Mouse (Mus musculus): Measurements from ENCODE around the gene Tspan14.

Tspan14 gene

DNA sequence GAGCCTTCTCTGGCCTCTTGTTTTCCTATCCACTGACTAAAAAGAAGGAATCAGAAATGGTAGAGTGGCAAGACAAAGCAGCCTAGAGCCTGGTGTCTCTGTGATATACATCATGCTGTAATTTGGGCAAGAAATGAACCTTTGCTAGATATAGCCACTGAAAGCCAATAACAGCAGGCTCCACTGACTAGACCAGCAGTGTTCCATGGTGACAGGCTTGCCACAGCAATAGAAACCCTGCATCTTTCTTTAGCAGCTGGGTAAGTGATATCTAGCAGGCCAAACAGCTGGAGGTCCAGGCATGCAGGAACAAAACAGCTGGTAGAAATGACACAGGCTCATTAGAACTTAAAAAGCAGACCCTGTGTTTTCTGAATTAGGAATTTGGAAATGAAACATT, 92.0 kb downstream of the Tspan14 start:
- no peak for DNase-seq (ENCODE audit: low spot score)

DNA sequence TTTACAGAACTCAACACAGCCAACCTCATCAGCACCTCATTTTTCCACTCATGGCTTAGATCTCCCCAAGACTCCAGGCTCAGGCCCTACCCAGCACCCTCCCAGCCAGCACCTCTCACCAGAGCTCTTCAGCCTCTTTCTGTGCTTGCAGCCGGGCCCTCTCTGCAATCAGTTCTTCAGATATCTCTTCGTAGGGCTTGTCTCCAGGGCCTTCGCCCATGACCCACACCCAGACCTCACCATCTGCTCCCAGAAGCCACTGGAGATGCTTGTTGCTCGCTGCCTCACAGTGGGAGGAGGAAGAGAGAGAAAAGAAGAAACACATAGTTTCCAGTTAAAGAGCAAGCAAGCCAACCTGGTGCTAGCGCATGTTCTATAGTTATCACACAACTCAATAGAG, 92.6 kb downstream of the Tspan14 start:
- no peak for DNase-seq (ENCODE audit: low spot score)

DNA sequence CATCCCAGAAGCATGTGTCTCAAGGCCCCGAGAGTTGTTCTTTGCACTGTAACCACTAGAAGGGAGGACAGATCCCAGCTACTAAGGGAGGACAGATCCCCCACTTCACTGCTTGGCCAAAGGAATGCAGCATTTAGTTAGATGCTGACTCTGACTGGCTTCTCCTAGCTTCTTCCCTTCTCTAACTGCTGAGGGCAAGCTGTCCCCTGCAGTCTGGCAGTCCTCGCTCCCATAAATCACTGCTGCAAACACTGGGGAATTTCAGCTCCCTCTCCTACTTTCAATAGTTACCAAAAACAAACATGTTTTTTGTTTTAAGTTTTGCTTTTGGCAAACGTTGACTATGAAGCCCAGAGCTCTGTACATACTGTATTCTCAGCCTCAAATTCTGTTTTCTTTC, 96.0 kb downstream of the Tspan14 start:
- peak; percentile 20 for DNase-seq (ENCODE audit: low spot score)

- no peak for DNase-seq (ENCODE audit: low spot score)
Measured at GRCm38 (mm10) chr14:40864811-40865514, 101.6 kb downstream of the Tspan14 start.

GRCm38 (mm10) chr14:40863659-40864058, 102.9 kb downstream of the Tspan14 start:
- DNase-seq (ENCODE audit: low spot score): no peak

DNA sequence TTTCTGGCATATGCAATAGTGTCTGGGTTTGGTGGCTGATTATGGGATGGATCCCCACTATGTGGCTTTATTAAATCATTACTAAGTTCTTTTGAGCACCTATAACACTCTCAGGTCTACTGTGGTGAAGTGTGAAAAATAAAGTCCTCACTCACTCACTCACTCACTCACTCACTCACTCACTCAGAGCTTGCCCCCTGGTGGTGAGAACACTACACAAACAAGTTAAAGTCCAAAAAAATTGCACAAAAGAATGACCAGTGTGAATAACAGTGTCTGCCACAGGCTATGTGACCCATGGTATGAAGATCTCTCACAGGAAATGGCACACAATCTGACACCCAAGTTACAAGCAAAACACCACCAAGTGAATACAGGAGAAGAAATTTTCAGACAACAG, 103.6 kb downstream of the Tspan14 start:
- DNase-seq (ENCODE audit: low spot score): no peak
